9 mouse cellular contexts compared by ENCODE assay signal in genomic region chr2:122581361-122582017, GRCm38 (mm10). TPM values are rescaled to one million over a fixed set of nuclear protein-coding genes. Genes with fewer than 3 reads are reported as not detected.
A peak's percentile ranks its signal among the peaks of the same experiment; 100 is the strongest.
DNase-seq lines count a peak whose midpoint lies in the region; ATAC-seq lines count a peak whose summit lies in the region.
"Had no signal": no experiment of that assay in that cellular context is flagged by ENCODE, and none has a peak within 500 bp of the region (broad histone marks: within the 10 kb centered on the region; RNA-seq: fewer than 3 reads in every experiment).

No protein-coding gene starts in this region.

- H3K9ac ChIP-seq in kidney, embryonic 15.5 days, result no peak overlapping the region

- H3K4me1 ChIP-seq in kidney, embryonic 15.5 days, result peaks cover 4% of the 10 kb centered on the region; the same call in 1 of the 2 replicates

- no peaks in the 10 kb centered on the region for H3K79me2 ChIP-seq in macrophage (ENCODE audit: inconsistent target)

- H3K36me3 ChIP-seq in kidney, embryonic 15.5 days, result no peaks in the 10 kb centered on the region
- H3K36me3 ChIP-seq in macrophage (ENCODE audit: inconsistent target), result no peaks in the 10 kb centered on the region

- intact Hi-C loops in gastrocnemius, postnatal 36 days (cut with DNase I), result no loop called here

- no peaks in the 10 kb centered on the region for H3K9me3 ChIP-seq in kidney, embryonic 15.5 days (replicated peaks)
- H3K9me3 ChIP-seq: megakaryocyte, embryonic 14.5 days had no signal

- no peaks in the 10 kb centered on the region for H3K27me3 ChIP-seq in kidney, embryonic 15.5 days

- peak overlapping the region; percentile 70 for H3K27ac ChIP-seq in kidney, embryonic 15.5 days
- peak overlapping the region; percentile 76 for H3K27ac ChIP-seq in macrophage

- H3K4me2 ChIP-seq in kidney, embryonic 15.5 days, result no peak overlapping the region

- no peak for DNase-seq in kidney, adult 8-10 months
- peak; percentile 57 for DNase-seq in fat pad, adult 2 months (ENCODE audit: extremely low read depth, low read depth, low spot score)
- peak; percentile 47 for DNase-seq in heart, postnatal 4 days
- DNase-seq in cerebellum, adult 11 months, result no peak
- DNase-seq in gastrocnemius, postnatal 36 days, result no peak

- ATAC-seq in kidney, embryonic 15.5 days (replicated peaks; ENCODE audit: low FRiP score), result no peak
- ATAC-seq in frontal cortex, adult (ENCODE audit: low TSS enrichment), result no peak

- 55% methylated on average over 3 of the region's 3 CpGs for WGBS in kidney, embryonic 15.5 days
- WGBS in macrophage (ENCODE audit: missing documents), result 41% methylated on average over 3 of the region's 3 CpGs

- no peak overlapping the region for H3K4me3 ChIP-seq in kidney, embryonic 15.5 days (replicated peaks)
- no peak overlapping the region for H3K4me3 ChIP-seq in macrophage (ENCODE audit: inconsistent target)
- H3K4me3 ChIP-seq: megakaryocyte, embryonic 14.5 days had no signal

RNA-seq across cellular contexts. Expression of gene Gatm, which starts 29.6 kb away (rescaled TPM):
- polyA plus RNA-seq in kidney, embryonic 15.5 days (2015; fragmentation: Nextera tagmentation; extraction: Ambion mirVana), result 44.2 and 49.6 TPM in 2 replicates
- total RNA-seq in heart, postnatal 4 days (2021), result 10 to 100 TPM in 1 of 2 experiments, 1 to 10 TPM in 1; 9.1 to 10.5 TPM
- 10 to 100 TPM in 18 of 26 experiments, 1 to 10 TPM in 8; 4.1 to 57.7 (median 18.4) TPM for total RNA-seq in macrophage (2018; cell fraction: chromatin; rRNA removed)
- total RNA-seq in macrophage (2018; cell fraction: cytosol; rRNA removed), result 10 to 100 TPM; 23.2 to 54.3 (median 32.9) TPM
- total RNA-seq in macrophage (2018; cell fraction: nucleus; rRNA removed), result 10 to 100 TPM; 10.2 to 73.4 (median 24.0) TPM
- polyA plus RNA-seq in macrophage (2018), result 26.1 to 69.5 TPM (median 54.1 TPM) in 3 replicates
- total RNA-seq in gastrocnemius, postnatal 36 days (2021), result 1 to 10 TPM; 5.6 to 9.1 TPM

RNA-seq across cellular contexts. Expression of gene AA467197, which starts 55.3 kb away (rescaled TPM):
- polyA plus RNA-seq in kidney, embryonic 15.5 days (2015; fragmentation: Nextera tagmentation; extraction: Ambion mirVana), result 0.34 and 0.99 TPM in 2 replicates
- total RNA-seq in heart, postnatal 4 days (2021), result under 1 TPM in 1 of 2 experiments, not detected in 1; 0.36 TPM
- 10 to 100 TPM in 4 of 26 experiments, 1 to 10 TPM in 11, not detected in 11; 1.4 to 56.7 (median 4.3) TPM for total RNA-seq in macrophage (2018; cell fraction: chromatin; rRNA removed)
- 10 to 100 TPM in 12 of 26 experiments, 1 to 10 TPM in 12, under 1 TPM in 2; 0.58 to 56.6 (median 9.0) TPM for total RNA-seq in macrophage (2018; cell fraction: cytosol; rRNA removed)
- 10 to 100 TPM in 10 of 26 experiments, 1 to 10 TPM in 9, under 1 TPM in 1, not detected in 6; 0.96 to 43.2 (median 9.2) TPM for total RNA-seq in macrophage (2018; cell fraction: nucleus; rRNA removed)
- polyA plus RNA-seq in macrophage (2018), result 1.6 to 4.9 TPM (median 3.7 TPM) in 3 replicates
- total RNA-seq in gastrocnemius, postnatal 36 days (2021), result under 1 TPM in 1 of 2 experiments, not detected in 1; 0.56 TPM

Comparison
In these comparisons a context has a peak if more than half of its experiments do, and no peak if none do; other contexts are left out.
1. DNase-seq: peak in fat pad, adult 2 months (single experiment) and heart, postnatal 4 days (single experiment); none in kidney, adult 8-10 months (0 of 2), cerebellum, adult 11 months (single experiment) and gastrocnemius, postnatal 36 days (0 of 2).